Mouse (Mus musculus): ENCODE measurements at regions not wholly inside any gene's neighbourhood (a gene's known extent, or its start where the extent isn't known, plus 50 kb on each side); places are given as distances from the start of the nearest gene placed in this dataset.

DNA sequence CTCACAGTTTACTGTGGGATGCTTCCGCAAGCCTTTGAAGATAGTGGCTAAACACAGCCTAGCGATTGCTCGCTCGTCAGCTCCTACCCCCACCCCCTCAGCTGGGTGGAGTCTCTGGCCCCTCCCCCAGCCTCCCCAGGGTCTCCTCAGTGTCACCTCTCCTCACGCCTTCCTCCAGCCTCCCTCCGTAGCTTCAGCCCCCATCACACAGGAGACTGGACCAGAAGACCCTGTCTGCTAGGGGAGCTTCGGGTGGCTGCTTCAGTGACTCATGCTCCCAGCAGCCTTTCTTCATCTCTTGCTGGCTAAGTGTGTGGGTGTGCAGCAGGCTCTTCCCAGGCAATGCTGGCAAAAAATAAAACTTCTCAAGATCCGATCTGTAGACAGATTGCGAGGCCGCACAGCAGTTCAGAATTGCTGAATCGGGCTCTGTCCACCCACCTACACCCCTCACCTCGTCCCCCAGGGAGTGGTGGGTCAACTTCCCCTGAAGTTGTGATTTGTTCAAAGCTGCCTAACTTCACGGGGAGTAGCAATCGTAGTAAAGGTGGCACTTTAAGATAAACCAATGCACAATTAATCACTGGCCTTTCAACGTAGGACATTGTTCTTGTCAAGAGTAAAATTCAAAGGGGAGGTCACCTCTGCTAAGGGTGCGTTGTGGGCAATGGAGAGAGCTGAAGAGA lies 61.2 kb upstream of the Ankrd28 start:
- no peak for DNase-seq

DNA sequence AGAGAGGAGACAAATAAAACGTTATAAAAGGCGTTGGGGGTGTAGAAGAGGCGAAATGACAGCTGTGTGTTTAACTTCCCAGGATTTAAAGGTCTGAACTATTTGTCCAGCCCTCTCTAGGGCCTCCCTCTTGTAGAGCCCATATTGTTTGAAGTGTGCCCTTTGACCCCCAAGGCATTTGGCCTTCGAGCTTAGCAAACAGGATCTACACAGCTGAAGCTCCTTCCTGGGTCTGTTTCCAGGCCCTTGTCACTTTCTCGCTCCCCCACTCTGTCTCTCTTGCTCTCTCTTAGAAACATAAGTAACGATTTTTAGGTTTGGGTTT lies 61.7 kb upstream of the Ankrd28 start:
- DNase-seq = no peak

DNA sequence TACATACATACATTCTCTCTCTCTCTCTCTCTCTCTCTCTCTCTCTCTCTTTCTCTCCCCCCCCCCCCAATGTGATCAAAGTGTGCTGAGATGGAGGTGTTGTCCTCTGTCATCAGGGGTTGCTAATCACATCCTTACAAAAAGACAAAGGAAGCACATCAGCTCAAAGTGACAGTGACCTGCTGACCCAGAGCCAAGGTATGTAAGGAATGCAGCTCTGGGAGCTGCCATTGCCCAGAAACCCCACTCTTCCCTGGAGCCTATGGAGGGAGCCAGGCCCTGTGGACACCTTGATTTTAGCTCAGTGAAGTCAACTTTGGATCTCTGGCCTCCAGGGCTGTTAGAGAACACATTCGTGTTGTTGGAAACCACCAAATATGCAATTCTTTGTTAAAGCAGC lies 66.0 kb upstream of the Ankrd28 start:
- no peak for DNase-seq

DNA sequence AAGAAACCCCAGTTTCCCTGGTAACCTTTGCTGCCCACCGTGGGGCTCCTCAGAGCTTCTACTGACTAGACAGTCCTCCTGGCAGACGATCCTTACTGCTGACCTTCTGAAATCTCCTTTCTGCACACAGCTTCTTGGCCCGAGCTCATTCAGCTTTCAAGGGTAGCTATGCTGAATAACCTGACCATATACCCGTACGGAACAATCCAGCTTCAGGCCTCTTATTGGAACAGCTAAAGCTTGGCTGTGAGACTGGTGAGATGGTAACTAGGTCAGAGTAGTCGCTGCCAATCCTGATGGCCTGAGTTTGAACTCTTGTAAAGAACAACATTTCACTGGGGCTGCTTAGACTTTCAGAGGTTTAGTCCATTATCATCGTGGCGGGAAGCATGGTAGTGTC lies 69.1 kb upstream of the Ankrd28 start:
- DNase-seq = no peak

DNA sequence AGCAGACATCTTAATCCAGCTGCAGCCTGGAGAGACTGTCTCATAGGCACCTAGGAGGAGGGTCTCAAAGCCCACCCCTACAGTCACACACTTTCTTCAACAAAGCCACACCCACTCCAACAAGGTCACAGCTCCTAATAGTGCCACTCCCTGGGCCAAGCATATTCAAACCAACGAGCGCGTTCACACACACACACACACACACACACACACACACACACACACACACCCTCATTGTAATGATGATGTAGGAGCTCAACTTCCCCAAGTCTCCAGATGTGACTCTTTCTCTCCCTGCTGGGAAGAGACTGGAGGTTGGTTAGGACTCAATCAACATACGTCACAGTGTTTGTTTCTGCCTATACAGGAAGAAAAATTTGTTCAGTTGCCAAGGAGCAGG lies 69.5 kb upstream of the Ankrd28 start:
- no peak for DNase-seq

DNA sequence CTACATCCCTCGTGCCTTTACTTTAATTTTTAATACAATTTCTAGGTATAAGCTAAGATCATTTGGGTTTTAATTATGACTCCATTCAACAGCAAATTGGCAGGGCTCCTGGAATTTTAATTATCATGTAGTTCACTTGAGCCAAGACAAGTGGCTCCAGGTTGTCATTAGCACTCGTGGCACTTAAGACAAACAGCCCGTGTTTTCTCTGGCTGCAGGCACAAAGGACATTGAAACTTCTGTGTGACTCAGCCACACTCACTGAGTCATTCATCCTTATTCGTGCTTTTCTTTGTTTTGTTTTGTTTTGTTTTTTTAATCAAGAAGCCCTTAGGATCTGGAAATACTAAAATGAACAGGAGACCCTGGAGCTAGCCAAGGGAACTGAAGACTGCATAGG lies 71.5 kb upstream of the Ankrd28 start:
- no peak for DNase-seq

DNA sequence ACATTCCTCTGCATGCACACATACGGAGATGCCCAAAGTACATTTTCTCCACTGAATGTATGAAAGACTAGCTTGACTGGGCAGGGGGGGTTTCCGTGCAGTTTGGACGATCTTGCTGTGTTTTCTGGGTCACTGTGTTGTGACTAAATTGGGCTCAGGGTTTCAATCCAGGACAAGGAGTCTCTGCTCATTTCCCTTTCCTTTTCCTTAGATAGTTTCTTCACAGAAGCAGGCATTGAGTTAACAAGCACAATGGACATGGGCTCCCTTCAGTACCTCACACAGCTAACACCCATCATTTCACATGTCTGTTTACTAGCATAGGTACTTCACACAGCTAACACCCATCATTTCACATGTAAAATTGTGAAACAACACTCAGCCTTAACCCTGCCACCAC lies 73.2 kb upstream of the Ankrd28 start:
- no peak for DNase-seq

DNA sequence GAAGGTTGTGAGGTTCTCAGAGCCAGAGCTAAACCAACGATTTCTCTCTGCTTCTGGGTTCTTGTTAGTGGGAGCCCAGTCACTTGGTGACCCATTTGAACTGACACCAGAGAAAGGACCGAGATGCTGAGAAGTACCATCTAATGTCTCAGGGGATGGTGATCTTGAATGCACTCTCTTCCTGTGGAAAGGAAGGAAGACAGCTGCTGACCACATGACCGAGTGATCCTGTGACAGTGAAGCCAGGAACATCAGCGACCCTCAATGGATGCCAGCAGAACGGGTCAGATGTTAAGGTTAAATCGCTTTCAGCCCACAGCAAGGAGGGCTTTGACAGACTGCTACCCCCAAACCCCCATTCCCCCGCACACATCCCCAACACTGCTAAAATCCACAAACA lies 78.1 kb upstream of the Ankrd28 start:
- no peak for DNase-seq

DNA sequence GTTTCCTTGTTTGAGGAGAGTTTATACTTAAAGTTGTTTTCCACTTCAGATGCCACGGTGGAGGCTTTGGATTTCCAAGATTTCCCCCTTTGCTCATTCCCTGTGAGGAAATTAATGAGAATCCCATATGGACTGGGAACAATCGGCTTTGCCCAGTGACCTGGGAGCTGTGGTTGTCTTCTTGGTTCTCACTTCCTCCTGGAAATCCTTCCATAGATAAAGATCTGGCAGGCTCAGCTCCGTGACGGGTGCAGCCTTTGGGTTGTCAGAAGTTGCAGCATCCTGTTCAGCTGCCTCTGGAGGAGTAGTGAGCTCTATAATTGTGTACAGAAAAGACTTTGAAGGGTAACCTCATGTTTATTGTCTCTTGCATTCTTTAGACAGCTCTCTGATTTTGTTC lies 78.8 kb upstream of the Ankrd28 start:
- no peak for DNase-seq

DNA sequence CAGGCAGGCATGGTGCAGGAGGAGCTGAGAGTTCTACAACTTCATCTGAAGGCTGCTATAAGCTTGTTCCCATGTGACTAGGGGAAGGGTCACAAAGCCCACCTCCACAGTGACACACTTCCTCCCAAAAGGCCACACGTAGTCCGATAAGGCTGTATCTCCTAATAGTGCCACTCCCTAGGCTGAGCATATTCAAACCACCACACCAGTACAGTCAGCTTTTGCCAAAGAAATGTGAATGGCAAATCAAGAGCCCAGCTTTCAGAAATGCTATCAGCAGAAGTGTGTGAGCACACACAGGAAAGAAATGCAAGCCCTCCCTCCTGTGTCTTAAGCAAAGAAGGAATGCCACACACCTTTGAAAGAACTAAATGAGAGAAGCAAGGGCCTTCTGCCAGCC lies 80.4 kb upstream of the Ankrd28 start:
- DNase-seq = no peak

DNA sequence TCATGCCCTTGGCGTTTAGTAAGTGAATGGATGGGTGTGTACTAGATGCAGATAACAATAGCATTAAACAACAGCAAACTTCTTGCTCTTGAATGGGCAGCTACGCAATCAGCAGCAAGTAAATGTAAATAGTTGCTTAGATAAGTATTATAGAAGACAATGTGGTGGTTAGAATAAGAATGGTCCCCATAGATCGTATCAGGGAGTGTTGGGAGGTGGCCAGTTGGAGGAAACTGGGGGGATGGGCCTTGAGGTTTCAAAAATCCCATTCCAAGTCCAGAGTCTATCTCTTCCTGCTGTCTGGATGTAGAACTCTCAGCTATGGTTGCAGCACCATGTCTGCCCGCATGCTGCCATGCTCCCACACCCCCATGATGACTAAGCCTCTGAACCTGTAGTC lies 88.0 kb upstream of the Ankrd28 start:
- no peak for DNase-seq

DNA sequence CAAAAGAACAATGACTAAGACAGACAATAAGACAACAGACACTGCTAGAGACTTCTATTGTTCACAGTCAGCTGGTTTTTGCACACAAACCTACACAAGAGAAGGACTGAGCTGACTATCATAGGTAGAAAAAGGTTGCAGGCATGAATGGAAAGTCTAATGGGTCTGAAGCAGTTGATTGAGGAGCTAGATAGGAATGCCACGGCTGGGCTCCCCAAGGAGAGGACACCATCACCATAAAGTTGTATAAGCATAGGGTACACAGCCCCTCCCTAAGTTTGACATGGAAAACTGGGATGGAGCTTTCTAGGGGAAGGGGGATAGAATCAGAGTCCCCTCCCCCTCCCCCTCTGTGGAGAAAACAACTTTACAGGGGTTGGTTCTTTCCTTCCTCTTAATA lies 88.5 kb upstream of the Ankrd28 start:
- no peak for DNase-seq

DNA sequence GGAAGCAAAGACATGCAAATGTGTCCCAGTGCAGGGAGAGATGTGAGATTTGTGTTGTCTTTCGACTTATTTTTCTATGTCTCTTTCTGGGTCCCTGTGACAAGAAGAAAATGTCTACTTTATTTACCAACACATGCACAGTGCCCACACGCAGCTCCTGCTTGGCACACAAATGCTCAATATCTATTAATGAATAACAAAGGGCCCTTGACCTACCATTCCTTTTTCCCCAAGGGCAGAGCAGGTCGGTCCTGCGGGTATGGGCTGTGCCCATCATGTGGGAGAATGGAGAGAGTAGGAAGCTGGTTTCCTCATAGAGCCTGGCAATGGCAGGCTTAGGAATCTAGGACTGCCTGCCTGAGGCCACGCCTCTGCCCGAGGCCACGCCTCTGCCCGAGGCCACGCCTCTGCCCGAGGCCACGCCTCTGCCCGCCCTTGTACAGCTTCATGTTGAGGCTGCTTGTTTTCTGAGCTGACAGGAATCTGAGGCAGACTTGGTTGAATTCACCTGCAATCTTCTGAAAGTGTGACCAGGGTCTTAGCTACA lies 98.8 kb upstream of the Ankrd28 start:
- DNase-seq = peak; percentile 80

DNA sequence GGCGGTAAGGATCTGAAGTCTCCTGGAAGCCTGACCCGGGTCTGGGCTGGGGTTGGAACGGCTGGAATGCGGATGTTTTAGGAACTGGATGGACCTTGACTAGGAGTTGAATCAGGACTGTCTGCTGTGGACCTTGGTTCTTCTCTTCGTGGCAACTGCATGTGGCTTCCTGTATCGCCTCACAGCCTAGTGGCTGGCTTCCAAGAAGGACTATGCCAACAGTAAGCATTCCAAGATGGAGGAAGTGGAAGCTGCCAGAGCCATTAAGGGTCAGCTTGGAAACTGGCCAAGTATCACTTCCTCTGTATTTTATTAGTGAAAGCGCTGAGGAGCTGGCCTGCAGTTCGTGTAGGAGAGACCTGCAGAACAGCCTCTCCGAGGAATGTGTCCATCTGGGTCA lies 98.4 kb upstream of the Galnt15 start:
- peak; percentile 83 for DNase-seq

DNA sequence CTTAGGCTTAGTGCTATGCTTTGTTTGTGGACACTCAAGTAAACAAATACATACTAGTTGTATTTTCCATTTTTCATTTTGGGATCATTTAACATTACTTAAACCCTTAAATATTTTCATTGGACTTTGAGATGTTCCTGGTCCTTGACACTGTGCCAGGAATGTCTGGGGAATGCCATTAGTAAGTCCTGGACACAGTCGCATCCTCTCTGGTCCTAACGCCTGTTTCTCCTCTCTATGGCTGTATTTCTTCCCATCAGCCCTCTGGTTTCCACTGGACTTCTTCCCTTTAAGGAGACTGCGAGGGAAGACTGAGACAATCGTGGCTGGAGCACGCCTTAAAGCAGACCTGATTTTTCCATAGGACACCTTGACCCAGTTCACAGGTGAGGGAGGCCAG lies 96.8 kb upstream of the Galnt15 start:
- peak; percentile 33 for DNase-seq

DNA sequence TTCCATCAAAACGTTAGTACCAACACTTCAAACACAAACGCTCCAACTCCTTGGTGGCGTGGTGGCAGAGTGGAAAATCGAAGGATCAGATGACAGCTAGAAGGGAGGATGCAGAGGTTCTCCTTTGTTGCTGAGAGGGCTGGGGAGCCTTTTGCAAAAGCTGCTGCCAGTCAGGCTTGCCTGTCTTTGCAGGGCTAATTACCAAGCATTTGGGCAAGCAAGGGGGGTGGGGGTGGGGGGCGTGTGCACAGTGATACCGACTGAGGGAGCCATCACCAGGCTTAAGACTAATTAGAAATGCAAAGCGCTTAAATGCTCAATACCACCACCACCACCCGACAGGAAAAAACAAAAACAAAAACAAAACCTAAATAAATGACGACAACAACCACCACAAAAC lies 95.3 kb upstream of the Galnt15 start:
- DNase-seq = no peak

DNA sequence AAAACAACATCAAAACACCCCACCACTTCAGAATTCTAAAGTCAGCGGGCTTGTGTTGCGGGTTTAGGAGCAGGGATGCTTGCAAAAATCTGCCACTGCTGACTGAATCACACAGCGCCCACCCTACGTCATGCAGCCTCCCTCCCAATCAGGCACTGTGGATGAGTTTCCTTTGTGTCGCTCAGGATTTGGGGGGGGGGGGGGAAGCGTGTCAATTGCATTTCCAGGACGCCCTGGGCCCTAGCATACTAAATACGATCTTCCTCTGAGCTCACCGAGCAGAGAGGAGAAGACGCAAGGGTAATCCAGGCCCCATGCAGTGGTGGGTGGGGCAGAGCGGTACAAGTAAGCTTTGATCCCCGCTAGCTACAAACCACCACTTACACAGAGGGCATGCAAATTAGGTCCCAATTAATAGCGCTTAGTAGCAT lies 94.9 kb upstream of the Galnt15 start:
- DNase-seq = peak; percentile 24

DNA sequence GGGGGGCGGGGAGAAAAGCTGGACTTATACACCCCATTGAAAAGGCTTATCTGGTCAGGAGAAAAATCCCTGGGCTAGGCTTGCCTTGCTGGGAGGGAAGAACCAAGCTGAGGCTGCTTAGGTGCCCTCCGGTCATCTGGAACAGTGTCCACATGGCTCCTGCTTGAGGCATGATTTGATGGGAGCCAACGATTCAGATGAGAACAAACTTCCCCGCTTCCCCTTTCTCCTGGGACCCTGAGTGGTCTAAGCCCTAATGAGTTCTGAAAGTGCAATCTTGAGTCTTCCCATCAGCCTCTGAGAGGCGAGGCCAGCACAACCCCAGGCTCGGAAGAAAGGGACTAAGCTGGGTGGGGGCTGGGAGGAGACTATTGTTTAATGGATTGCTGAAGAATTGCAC lies 94.5 kb upstream of the Galnt15 start:
- peak; percentile 23 for DNase-seq

DNA sequence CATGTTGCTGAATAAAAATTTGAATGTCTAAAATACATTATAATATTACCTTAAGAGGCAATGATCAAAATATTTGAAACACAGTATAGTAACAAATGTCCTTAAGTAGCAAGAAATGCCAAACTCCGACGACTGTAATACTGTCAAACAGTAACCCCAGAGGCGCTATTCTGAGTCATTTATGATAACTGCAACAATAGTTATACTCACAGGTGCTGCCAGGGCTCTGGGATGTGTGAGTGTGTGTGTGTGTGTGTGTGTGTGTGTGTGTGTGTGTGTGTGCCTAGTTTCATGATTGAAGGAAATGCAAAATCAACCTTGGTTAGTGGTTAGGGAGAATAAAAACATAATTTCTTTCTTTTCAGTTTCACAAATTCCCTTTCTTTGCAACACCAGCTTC lies 94.0 kb upstream of the Galnt15 start:
- no peak for DNase-seq

DNA sequence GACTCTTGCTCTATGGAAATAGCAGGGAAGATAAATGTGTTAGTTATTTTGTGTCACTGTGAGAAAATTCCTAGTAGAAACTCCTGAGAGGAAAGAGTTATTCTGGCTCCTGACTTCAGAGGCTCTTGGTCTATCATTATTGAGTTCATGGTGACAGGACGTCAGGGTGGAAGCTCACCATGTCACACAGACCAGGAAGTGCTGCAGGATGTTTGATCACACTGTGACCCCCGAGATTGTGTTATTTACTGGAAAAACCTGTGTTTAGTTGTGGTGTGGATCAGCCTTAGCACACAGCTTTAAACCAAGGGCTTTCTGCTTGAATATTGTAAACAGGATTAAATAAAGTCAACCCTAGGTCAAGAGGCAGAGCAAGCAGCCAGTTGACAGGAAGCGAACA lies 93.4 kb upstream of the Galnt15 start:
- DNase-seq = no peak

DNA sequence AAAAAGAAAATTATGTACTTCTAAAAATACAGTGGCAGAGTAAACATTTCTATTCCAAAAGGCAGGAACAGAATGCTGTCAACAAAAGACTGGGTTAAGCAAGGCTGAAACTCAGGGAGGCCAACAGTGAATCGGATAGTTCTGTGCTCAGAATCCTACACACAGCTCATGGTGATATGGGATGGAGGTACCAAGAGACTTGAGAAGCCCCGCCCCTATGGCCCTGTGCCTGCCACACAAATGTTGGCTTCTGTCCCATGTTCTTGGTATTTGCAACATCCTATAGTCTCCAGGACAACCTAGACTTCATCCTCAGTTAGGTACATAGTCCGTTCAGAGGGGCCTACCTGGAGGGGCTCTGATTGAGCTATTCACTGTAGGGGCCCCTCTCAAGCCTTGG lies 92.2 kb upstream of the Galnt15 start:
- no peak for DNase-seq

DNA sequence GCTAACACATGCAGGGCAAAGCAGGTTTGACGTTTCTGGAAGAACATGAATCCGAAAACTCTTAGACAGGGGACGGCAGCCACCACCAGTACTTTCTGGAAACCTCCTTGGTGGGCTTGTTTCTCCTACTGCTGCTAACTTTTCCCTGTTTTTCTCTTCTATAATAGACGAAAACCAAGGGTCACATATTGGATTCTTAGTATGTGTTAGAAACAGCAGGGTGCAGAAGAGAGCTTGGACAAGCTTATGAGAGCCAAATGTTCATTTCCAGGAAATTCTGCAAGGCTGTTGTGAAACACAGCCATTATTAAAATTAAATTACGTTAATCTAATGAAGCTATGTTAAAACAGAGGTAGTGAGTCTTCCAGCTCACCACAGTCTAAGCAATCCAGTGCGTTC lies 87.9 kb upstream of the Galnt15 start:
- no peak for DNase-seq

DNA sequence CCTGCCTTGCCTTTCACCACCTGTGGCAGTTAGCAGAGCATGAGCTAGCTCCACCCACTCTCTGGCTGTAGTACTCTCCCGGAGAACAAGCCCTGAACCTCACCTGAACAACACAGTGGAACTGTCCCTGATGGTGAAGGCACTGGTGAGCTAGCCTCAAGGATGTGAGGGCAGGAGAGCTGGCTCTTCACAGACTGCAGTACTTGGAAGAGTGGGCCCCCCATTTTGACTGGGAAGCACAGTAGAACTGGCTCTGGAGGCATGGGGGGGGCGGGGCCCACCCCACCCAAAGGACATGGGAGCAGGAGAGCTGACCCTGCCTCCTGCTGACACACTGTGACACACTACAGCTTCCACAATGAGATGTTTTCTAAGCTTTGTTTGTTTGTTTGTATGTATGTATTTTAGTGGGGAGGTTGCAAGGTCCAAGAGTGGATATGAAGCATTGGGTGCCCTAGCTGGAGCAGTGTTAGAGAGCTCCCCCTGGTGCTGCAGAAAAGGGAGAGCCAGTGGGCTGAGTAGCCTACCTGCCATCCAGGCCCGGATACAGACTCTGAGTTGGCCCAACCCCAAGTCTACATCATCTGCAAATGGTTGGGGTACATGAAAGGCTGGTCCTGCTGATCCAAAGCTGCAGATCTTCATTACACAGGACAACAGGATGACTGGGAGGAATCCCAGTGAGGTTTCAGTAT lies 86.4 kb upstream of the Galnt15 start:
- peak; percentile 67 for DNase-seq

DNA sequence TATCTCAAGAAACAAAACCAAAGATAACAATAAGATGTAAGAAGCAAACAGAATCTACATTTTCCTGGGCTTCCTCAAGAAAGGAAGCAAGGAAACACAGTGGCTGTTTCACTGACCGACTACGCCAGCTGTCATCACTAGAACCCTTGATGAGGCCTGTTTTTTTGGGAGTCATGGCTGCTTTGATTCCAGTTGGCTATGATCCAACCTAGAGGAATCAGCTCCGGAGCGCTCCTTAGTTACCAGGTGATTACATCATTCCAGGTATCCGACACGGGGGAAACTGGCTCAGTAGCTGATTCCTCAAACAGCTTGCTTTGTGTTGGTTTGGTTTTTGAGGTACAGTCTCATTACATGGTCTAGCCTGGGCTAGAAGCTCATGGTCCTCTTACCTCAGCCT lies 84.1 kb upstream of the Galnt15 start:
- no peak for DNase-seq

DNA sequence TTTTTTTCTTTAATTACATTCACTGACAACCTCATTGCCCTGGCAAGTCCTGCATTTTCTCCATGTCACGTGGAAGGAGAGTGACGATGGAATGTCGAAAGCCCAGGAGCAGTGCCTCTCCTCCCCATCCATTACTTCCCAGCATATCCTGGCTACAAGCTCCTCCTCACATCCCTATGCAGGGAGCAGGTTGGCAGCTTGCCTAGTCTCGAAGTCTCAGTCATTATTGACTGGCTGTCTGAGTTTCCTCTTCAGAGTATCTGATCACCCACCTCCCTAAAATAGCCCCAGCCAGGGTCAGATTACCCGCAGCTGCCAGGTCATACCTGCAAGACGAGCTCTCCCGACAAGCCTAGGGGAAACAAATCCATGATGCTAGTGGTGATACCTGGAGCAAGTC lies 83.7 kb upstream of the Galnt15 start:
- DNase-seq = no peak

All from kidney, adult 18-20 months (tissue).